Mouse (Mus musculus) midbrain, embryonic 12.5 days (tissue): Measurements from ENCODE around the gene Cdadc1. TPM values are rescaled to one million over a fixed set of nuclear protein-coding genes. Genes with fewer than 3 reads are reported as not detected.

Experiments used
- ATAC-seq: fragments of 200-750 bp; cut with Nextera tagmentation; 2 replicates; pipeline ENCODE4 v1.8.0; 2017; ENCODE audit warnings: low read depth, moderate TSS enrichment, moderate library complexity; ENCODE audit not compliant: low FRiP score
- H3K27ac ChIP-seq: fragments of 300-500 bp; sonication (generic); replicated peaks from 2 replicates; pipeline ENCODE4 v1.5.1; 2016; ENCODE audit warnings: mild to moderate bottlenecking
- H3K27me3 ChIP-seq: fragments of 300-500 bp; sonication (generic); 2 replicates; pipeline ENCODE4 v1.6.1; 2016; ENCODE audit warnings: mild to moderate bottlenecking
- H3K36me3 ChIP-seq: fragments of 300-500 bp; sonication (generic); 2 replicates; pipeline ENCODE4 v1.6.1; 2016
- H3K4me1 ChIP-seq: fragments of 300-500 bp; sonication (generic); 2 replicates; pipeline ENCODE4 v1.6.1; 2016
- H3K4me2 ChIP-seq: fragments of 300-500 bp; sonication (generic); replicated peaks from 2 replicates; pipeline ENCODE4 v1.6.1; 2016; ENCODE audit warnings: mild to moderate bottlenecking, moderate library complexity
- H3K4me3 ChIP-seq: fragments of 300-500 bp; sonication (generic); 2 replicates; pipeline ENCODE4 v1.5.1; 2016; ENCODE audit warnings: mild to moderate bottlenecking
- H3K9ac ChIP-seq: fragments of 300-500 bp; sonication (generic); replicated peaks from 2 replicates; pipeline ENCODE4 v1.6.1; 2016; ENCODE audit warnings: mild to moderate bottlenecking, moderate library complexity
- H3K9me3 ChIP-seq: fragments of 300-500 bp; sonication (generic); 2 replicates; pipeline ENCODE4 v1.6.1; 2016; ENCODE audit warnings: mild to moderate bottlenecking
- WGBS: fragments of 180-500 bp; shearing (Covaris S2); methylation state at CpG from one replicate; pipeline ENCODE4 v1.1.7; 2016; 5-methylcytosine and 5-hydroxymethylcytosine counted together
- polyA plus RNA-seq: library from polyadenylated mRNA; unstranded; fragments of >200 nt; fragmentation: Nextera tagmentation; extraction: Ambion mirVana; gene quantifications from 2 replicates; pipeline ENCODE4 v1.2.1, GENCODE M21; 2016

Cdadc1 gene
- polyA plus RNA-seq, 1 experiment from 2014 or later: 33.1 TPM

DNA sequence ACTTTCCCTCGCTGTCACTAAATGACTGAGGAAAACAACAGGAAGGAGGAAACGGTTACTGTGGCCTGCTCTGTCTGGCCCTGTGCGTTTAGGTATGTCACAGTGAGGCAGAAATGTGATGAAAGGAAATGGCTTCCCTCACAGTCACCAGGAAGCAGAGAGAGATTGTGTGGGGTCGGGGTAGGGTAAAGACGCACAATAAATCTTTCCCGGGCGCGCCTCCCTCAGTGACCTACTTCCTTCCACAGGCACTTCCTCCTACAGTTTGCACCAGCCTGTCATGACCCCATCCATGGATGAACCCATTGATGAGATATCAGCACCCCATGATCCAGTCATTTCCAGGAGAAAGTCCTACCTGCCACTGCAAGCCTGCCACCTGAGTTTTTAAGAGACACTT, 42.7 kb downstream of the Cdadc1 start:
- H3K36me3 ChIP-seq: no peaks in the 10 kb centered on the region
- H3K4me2 ChIP-seq: no peak overlapping the region
- no peaks in the 10 kb centered on the region for H3K27me3 ChIP-seq
- 89% methylated on average over 8 of the region's 8 CpGs for WGBS
- H3K27ac ChIP-seq: no peak overlapping the region
- H3K9me3 ChIP-seq: no peaks in the 10 kb centered on the region
- H3K9ac ChIP-seq: no peak overlapping the region
- H3K4me1 ChIP-seq: no peaks in the 10 kb centered on the region; the same call in 1 of the 2 replicates
- no peak overlapping the region for H3K4me3 ChIP-seq
- ATAC-seq: no peak

GRCm38 (mm10) chr14:59554025-59554424, 43.7 kb downstream of the Cdadc1 start:
- WGBS: 83% methylated on average over 5 of the region's 5 CpGs
- H3K4me3 ChIP-seq: no peak overlapping the region
- H3K27me3 ChIP-seq: no peaks in the 10 kb centered on the region
- no peaks in the 10 kb centered on the region for H3K36me3 ChIP-seq
- no peaks in the 10 kb centered on the region for H3K9me3 ChIP-seq
- no peak overlapping the region for H3K4me2 ChIP-seq
- ATAC-seq: no peak
- H3K4me1 ChIP-seq: no peaks in the 10 kb centered on the region
- H3K27ac ChIP-seq: no peak overlapping the region
- H3K9ac ChIP-seq: no peak overlapping the region

DNA sequence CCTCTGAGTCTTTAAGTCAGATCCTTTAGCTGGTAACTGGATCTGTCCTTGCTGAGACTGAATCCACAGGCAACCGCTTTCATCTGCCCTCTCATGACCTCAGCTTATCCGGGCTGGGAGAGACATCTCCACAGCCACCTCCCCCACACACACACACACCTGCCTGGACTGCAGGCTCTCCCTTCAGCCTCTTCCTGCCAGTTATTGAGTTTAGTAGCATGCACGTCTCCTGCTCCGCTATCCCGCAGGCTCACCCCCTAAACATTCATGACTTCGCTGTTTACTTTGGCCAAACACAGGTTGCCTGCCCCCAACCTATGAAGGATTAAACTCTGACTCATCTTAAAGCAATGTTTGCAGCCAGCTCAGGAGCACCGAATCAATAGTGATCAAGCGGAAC, 45.8 kb downstream of the Cdadc1 start:
- Histone ChIP-seq H3K4me1 (no peaks in the 10 kb centered on the region), H3K4me3 (no peak overlapping the region)
- ATAC-seq: no peak

GRCm38 (mm10) chr14:59550841-59551240, 46.9 kb downstream of the Cdadc1 start:
- Histone ChIP-seq H3K27ac (no peak overlapping the region), H3K4me3 (no peak overlapping the region), H3K27me3 (no peaks in the 10 kb centered on the region), H3K4me2 (no peak overlapping the region), H3K36me3 (no peaks in the 10 kb centered on the region), H3K9ac (no peak overlapping the region), H3K4me1 (no peaks in the 10 kb centered on the region), H3K9me3 (no peaks in the 10 kb centered on the region)
- no peak for ATAC-seq
- 100% methylated on average over 2 of the region's 2 CpGs for WGBS

More for the DNA sequence above, 45.8 kb downstream of the Cdadc1 start:
- no peaks in the 10 kb centered on the region for H3K9me3 ChIP-seq
- no peaks in the 10 kb centered on the region for H3K27me3 ChIP-seq
- no peak overlapping the region for H3K9ac ChIP-seq
- H3K27ac ChIP-seq: no peak overlapping the region
- whole genome bisulfite sequencing: 76% methylated on average over 8 of the region's 8 CpGs
- no peaks in the 10 kb centered on the region for H3K36me3 ChIP-seq
- H3K4me2 ChIP-seq: no peak overlapping the region

- Histone ChIP-seq H3K27ac (no peak overlapping the region), H3K4me1 (no peaks in the 10 kb centered on the region), H3K4me2 (no peak overlapping the region), H3K9ac (no peak overlapping the region), H3K36me3 (no peaks in the 10 kb centered on the region), H3K9me3 (no peaks in the 10 kb centered on the region), H3K4me3 (no peak overlapping the region), H3K27me3 (no peaks in the 10 kb centered on the region)
- ATAC-seq: no peak
- WGBS: 85% methylated on average over 6 of the region's 6 CpGs
These were observed 48.7 kb downstream of the Cdadc1 start for GRCm38 (mm10) chr14:59549106-59549505.

- Histone ChIP-seq H3K27me3 (no peaks in the 10 kb centered on the region), H3K4me1 (no peaks in the 10 kb centered on the region), H3K4me2 (no peak overlapping the region), H3K9ac (no peak overlapping the region), H3K9me3 (no peaks in the 10 kb centered on the region), H3K36me3 (no peaks in the 10 kb centered on the region), H3K27ac (no peak overlapping the region), H3K4me3 (no peak overlapping the region)
- ATAC-seq: no peak
- WGBS: 69% methylated on average over 2 of the region's 2 CpGs
These were observed 49.2 kb downstream of the Cdadc1 start for GRCm38 (mm10) chr14:59548532-59548931.

DNA sequence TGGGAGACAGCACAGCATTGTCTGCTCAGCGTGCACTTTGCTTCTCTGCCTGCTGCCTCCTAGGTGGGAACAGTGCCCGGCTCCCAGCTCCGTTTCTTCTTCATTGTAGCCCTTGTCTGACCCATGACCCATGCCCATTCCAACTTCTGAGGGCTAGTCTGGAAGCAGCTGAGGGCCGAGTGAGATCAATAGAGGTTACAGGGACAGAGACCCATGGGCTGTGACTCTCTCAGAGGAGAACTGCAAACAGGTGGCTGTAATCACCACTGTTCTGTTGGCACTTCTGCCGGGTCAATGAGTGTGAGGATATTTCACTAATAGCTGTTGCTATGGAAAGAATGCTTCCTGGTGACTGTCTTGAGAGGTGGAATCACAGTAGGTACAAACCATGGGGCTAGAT, 50.2 kb downstream of the Cdadc1 start:
- no peak for ATAC-seq
- Histone ChIP-seq H3K36me3 (no peaks in the 10 kb centered on the region), H3K4me3 (no peak overlapping the region), H3K4me1 (no peaks in the 10 kb centered on the region), H3K4me2 (no peak overlapping the region), H3K27me3 (no peaks in the 10 kb centered on the region), H3K9me3 (no peaks in the 10 kb centered on the region), H3K27ac (no peak overlapping the region), H3K9ac (no peak overlapping the region)
- WGBS: 57% methylated on average over 5 of the region's 5 CpGs

DNA sequence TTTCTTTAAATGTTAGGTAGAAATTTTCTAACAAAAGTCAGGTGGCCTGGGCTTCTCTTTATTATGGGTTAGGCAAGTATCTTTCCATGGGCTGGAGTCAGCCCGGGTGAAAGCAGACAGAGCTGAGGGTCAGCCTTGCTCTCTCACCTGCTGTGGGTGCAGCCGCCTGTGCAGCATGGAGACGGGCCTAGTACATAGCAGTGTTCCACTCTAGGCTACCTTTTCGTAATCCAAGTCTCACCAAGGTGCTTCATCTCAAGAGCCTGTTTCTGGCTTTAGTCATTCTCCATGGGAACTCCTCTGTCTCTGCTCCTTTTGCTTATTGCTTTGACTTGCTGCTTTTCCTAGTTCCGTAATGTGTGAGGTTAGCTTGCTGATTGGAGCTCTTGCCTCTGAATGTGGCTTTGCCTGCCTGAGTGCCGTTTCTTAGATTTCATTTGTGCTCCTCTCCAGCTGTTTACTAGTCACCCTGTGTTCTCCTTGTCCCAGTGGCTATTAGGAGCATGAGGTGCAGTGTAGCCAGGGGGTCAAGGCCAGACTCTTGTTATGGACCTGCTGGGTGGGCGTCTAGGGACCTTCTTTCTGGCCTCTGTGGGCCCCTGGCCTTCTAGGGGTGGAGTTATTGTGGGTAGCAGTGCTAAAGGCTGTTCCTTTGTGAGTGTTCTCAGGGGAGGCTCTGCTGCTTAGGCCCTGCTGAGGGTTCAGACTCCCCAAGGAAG, 51.4 kb downstream of the Cdadc1 start:
- no peak for ATAC-seq
- H3K9me3 ChIP-seq: no peaks in the 10 kb centered on the region

GRCm38 (mm10) chr14:59543956-59544355, 53.8 kb downstream of the Cdadc1 start:
- H3K9ac ChIP-seq: no peak overlapping the region
- no peaks in the 10 kb centered on the region for H3K4me1 ChIP-seq
- no peaks in the 10 kb centered on the region for H3K9me3 ChIP-seq
- no peak overlapping the region for H3K27ac ChIP-seq
- H3K27me3 ChIP-seq: no peaks in the 10 kb centered on the region
- no peak overlapping the region for H3K4me3 ChIP-seq
- ATAC-seq: no peak
- no peak overlapping the region for H3K4me2 ChIP-seq
- no peaks in the 10 kb centered on the region for H3K36me3 ChIP-seq
- 81% methylated on average over 5 of the region's 5 CpGs for WGBS

More for the DNA sequence above, 51.4 kb downstream of the Cdadc1 start:
- Histone ChIP-seq H3K4me3 (no peak overlapping the region), H3K27me3 (no peaks in the 10 kb centered on the region), H3K27ac (no peak overlapping the region), H3K9ac (no peak overlapping the region), H3K36me3 (no peaks in the 10 kb centered on the region), H3K4me2 (no peak overlapping the region), H3K4me1 (no peaks in the 10 kb centered on the region)
- WGBS: 80% methylated on average over 7 of the region's 7 CpGs

- Histone ChIP-seq H3K4me1 (no peaks in the 10 kb centered on the region), H3K36me3 (no peaks in the 10 kb centered on the region), H3K9me3 (no peaks in the 10 kb centered on the region), H3K4me3 (no peak overlapping the region), H3K4me2 (no peak overlapping the region), H3K9ac (no peak overlapping the region), H3K27me3 (no peaks in the 10 kb centered on the region), H3K27ac (no peak overlapping the region)
- ATAC-seq: no peak
- WGBS: 86% methylated on average over 3 of the region's 3 CpGs
These were observed 54.5 kb downstream of the Cdadc1 start for GRCm38 (mm10) chr14:59543158-59543826.

DNA sequence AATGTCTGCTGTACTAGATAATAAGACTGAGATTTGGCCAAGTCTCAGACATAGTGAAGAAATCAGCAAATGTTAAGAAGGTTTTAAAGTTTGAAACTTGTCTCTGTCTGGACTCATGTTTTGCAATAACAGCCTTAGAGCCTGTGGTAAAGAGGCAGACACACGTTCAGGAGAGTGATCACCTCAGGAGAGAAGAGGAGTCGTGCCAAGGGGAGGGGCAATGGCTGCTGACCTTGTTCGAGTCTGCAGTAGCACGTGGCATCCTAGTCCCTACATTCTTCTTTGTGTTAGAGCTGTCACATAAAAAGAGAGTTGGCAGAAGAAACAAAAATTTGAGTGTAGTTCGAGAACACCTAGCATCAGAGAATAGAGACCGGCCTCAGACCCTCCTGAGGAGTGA, 57.0 kb downstream of the Cdadc1 start:
- H3K9ac ChIP-seq: no peak overlapping the region
- H3K4me2 ChIP-seq: no peak overlapping the region
- H3K27ac ChIP-seq: no peak overlapping the region
- no peaks in the 10 kb centered on the region for H3K4me1 ChIP-seq
- WGBS: 83% methylated on average over 6 of the region's 6 CpGs
- H3K36me3 ChIP-seq: no peaks in the 10 kb centered on the region
- ATAC-seq: no peak
- H3K9me3 ChIP-seq: no peaks in the 10 kb centered on the region
- H3K4me3 ChIP-seq: no peak overlapping the region
- H3K27me3 ChIP-seq: no peaks in the 10 kb centered on the region

- no peak overlapping the region for H3K27ac ChIP-seq
- no peaks in the 10 kb centered on the region for H3K36me3 ChIP-seq
- no peaks in the 10 kb centered on the region for H3K9me3 ChIP-seq
- no peaks in the 10 kb centered on the region for H3K4me1 ChIP-seq
- no peaks in the 10 kb centered on the region for H3K27me3 ChIP-seq
- ATAC-seq: no peak
- H3K9ac ChIP-seq: no peak overlapping the region
- no peak overlapping the region for H3K4me3 ChIP-seq
- H3K4me2 ChIP-seq: no peak overlapping the region
- WGBS: 87% methylated on average over 2 of the region's 2 CpGs
These were observed 57.5 kb downstream of the Cdadc1 start for GRCm38 (mm10) chr14:59540230-59540629.
